Mouse (Mus musculus) heart, postnatal 0 days (tissue): ENCODE results near the gene 1810055G02Rik.

Experiments
- CTCF ChIP-seq: IDR thresholded peaks from 2 replicates; pipeline ENCODE4 v1.5.1; 2016; ENCODE audit warnings: antibody characterized with exemption, control low read depth, low read depth
- EP300 ChIP-seq: IDR thresholded peaks from 2 replicates; pipeline ENCODE4 v1.6.1; 2016; ENCODE audit warnings: antibody characterized with exemption, low read depth

DNA sequence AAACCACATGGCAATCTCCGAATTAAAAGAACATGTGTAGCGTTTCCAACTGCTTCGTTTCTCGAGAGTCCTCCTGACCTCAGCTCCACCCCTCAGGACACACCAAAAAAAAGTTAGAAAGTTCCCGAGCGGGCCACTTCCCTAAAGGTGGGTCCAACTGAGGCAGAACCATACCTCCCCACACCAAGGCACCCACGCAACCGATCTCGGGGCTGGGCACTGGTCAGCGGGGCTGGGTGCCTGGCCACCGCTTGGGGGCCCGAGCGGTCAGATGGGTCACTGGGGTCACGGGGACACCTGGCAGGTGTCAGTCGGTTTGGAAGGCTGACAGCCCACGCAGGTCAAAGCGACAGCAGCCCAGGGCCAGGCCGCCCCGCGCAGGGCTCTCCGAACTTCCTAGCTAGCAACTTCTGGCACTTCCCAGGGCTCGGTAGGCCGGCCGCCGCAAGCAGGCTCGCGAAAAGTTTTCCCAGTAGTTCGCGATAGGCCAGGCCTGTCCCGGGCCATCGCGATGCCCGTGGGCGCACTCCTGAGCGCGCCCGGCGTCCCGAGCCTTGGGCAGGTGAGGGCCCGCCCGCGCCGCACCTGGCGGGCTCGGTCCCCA lies 22.4 kb upstream of the 1810055G02Rik start:
- no peak for TF ChIP-seq CTCF
- no peak for TF ChIP-seq EP300
